Mouse (Mus musculus) small intestine, adult 2 months (tissue): ENCODE results near the gene Arih1. TPM values are rescaled to one million over a fixed set of nuclear protein-coding genes. Genes with fewer than 3 reads are reported as not detected.

ENCODE experiments used
- H3K27ac ChIP-seq: fragments of 200-500 bp; 2 replicates; pipeline ENCODE4 v1.5.1; 2012; ENCODE audit warnings: low read depth, low read length, control low read depth, inconsistent platforms; ENCODE audit not compliant: insufficient read depth
- H3K27me3 ChIP-seq: fragments of 200-500 bp; 2 replicates; pipeline ENCODE4 v1.6.1; 2012; ENCODE audit warnings: mild to moderate bottlenecking, moderate library complexity, low read length, inconsistent platforms; ENCODE audit not compliant: control insufficient read depth, insufficient read depth
- H3K36me3 ChIP-seq: fragments of 200-500 bp; 2 replicates; pipeline ENCODE4 v1.6.1; 2012; ENCODE audit warnings: mild to moderate bottlenecking, low read length, control low read depth, inconsistent platforms; ENCODE audit not compliant: control insufficient read depth, insufficient read depth
- H3K4me1 ChIP-seq: fragments of 200-500 bp; 2 replicates; pipeline ENCODE4 v1.6.1; 2012; ENCODE audit warnings: low read length, inconsistent platforms, mixed read lengths; ENCODE audit not compliant: control insufficient read depth, insufficient read depth, insufficient read length
- H3K4me3 ChIP-seq: fragments of 200-500 bp; 2 replicates; pipeline ENCODE4 v1.5.1; 2012; ENCODE audit warnings: low read depth, mild to moderate bottlenecking, control low read depth, inconsistent platforms, low read length, moderate library complexity
- CTCF ChIP-seq: fragments of 200-500 bp; IDR thresholded peaks from 2 replicates; pipeline ENCODE4 v1.5.1; 2012; ENCODE audit warnings: low read depth, mild to moderate bottlenecking, control low read depth, inconsistent platforms, low read length, moderate library complexity, mixed read lengths; ENCODE audit not compliant: insufficient replicate concordance, insufficient read length; ENCODE audit errors: extremely low read depth
- POLR2A ChIP-seq: fragments of 200-500 bp; IDR thresholded peaks from 2 replicates; pipeline ENCODE4 v1.6.1; 2012; ENCODE audit warnings: low read depth, mild to moderate bottlenecking, control low read depth, inconsistent platforms, low read length, moderate library complexity
- WGBS: fragments of 180-500 bp; shearing (Covaris S2); methylation state at CpG from one replicate; pipeline ENCODE4 v1.1.7; 2018; 5-methylcytosine and 5-hydroxymethylcytosine counted together
- polyA plus RNA-seq: library from polyadenylated mRNA; depleted of rRNA; stranded (reverse); fragments of >200 nt; gene quantifications from 2 replicates; pipeline ENCODE4 v1.2.3, GENCODE M21; 2012

Arih1 gene
- polyA plus RNA-seq, 1 experiment: 22.1 TPM

DNA sequence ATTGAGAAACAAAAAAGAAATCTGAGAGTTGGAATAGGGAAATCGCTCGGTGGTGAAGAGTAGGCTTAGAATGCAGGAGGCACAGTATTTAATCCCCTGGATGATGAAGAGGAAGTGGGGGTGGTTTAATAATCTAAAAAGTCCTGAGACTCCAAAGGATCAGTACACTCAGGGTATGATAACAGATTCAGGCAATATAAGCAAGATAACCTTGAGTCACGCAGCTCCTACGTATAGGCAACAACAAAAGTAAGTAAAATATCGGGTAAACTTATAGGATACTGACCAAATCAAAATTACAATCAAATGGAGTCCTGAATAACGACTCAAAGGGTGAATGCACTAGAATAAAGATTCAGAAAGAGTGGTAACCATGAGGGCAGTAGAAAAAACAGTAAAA, 65.9 kb downstream of the Arih1 start:
- TF ChIP-seq POLR2A (no peak), CTCF (no peak)
- Histone ChIP-seq H3K4me3 (no peak overlapping the region), H3K27ac (no peak overlapping the region), H3K27me3 (no peaks in the 10 kb centered on the region), H3K4me1 (no peaks in the 10 kb centered on the region), H3K36me3 (peaks cover 5% of the 10 kb centered on the region; the same call in 1 of the 2 replicates)
- 79% methylated on average over 6 of the region's 6 CpGs for WGBS

- H3K4me1 ChIP-seq: no peaks in the 10 kb centered on the region
- WGBS: 98% methylated on average over 1 of the region's 1 CpGs
- peaks cover 43% of the 10 kb centered on the region for H3K36me3 ChIP-seq
- no peak overlapping the region for H3K4me3 ChIP-seq
- no peak overlapping the region for H3K27ac ChIP-seq
- no peaks in the 10 kb centered on the region for H3K27me3 ChIP-seq
- TF ChIP-seq CTCF (no peak), POLR2A (no peak)
Observed at GRCm38 (mm10) chr9:59407271-59407670, 79.1 kb downstream of the Arih1 start.

- WGBS: 71% methylated on average over 4 of the region's 4 CpGs
- Histone ChIP-seq H3K4me3 (no peak overlapping the region), H3K27me3 (no peaks in the 10 kb centered on the region), H3K27ac (no peak overlapping the region), H3K4me1 (0 out of 2 replicates have a peak, but pooled peaks cover 2% of the 10 kb centered on the region), H3K36me3 (peaks cover 31% of the 10 kb centered on the region)
- TF ChIP-seq POLR2A (no peak), CTCF (no peak)
Observed at GRCm38 (mm10) chr9:59389086-59389485, 97.3 kb downstream of the Arih1 start.

- peaks cover 25% of the 10 kb centered on the region for H3K36me3 ChIP-seq
- 0 out of 2 replicates have a peak, but pooled peaks cover 2% of the 10 kb centered on the region for H3K4me1 ChIP-seq
- WGBS: 59% methylated on average over 1 of the region's 1 CpGs
- no peak overlapping the region for H3K27ac ChIP-seq
- H3K27me3 ChIP-seq: no peaks in the 10 kb centered on the region
- H3K4me3 ChIP-seq: no peak overlapping the region
- no peak for TF ChIP-seq CTCF
- no peak for TF ChIP-seq POLR2A
Observed at GRCm38 (mm10) chr9:59388311-59388710, 98.1 kb downstream of the Arih1 start.

GRCm38 (mm10) chr9:59387461-59387860, 99.0 kb downstream of the Arih1 start:
- H3K4me3 ChIP-seq: no peak overlapping the region
- 70% methylated on average over 3 of the region's 3 CpGs for WGBS
- H3K27ac ChIP-seq: no peak overlapping the region
- H3K36me3 ChIP-seq: peaks cover 18% of the 10 kb centered on the region
- H3K4me1 ChIP-seq: 0 out of 2 replicates have a peak, but pooled peaks cover 2% of the 10 kb centered on the region
- H3K27me3 ChIP-seq: no peaks in the 10 kb centered on the region
- TF ChIP-seq POLR2A (no peak), CTCF (no peak)

DNA sequence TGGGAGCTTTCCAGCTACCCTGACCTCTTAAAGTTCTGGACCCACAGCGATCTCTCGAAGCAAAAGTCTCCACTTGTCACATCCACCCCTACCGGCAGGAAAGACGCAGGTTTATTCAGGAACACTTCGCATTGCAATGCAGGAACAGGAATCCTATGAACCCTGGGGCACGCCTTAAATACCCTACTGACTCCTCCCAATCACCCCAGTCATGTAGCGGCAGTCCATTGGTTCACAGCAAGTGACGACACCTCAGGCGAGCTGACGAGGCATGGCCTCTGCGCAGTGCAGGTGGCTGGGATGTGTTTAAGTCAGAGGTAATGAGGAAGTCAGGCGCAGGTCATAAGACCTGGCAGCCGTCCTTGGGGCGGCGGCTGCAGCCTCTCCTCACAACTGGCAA, 110.8 kb downstream of the Arih1 start:
- Histone ChIP-seq H3K36me3 (no peaks in the 10 kb centered on the region), H3K4me3 (no peak overlapping the region), H3K27me3 (no peaks in the 10 kb centered on the region), H3K4me1 (no peaks in the 10 kb centered on the region), H3K27ac (no peak overlapping the region)
- WGBS: 85% methylated on average over 15 of the region's 15 CpGs
- TF ChIP-seq CTCF (no peak), POLR2A (no peak)

GRCm38 (mm10) chr9:59369646-59370045, 116.8 kb downstream of the Arih1 start:
- TF ChIP-seq POLR2A: no peak
- TF ChIP-seq CTCF: no peak
- Histone ChIP-seq H3K4me1 (no peaks in the 10 kb centered on the region), H3K4me3 (no peak overlapping the region), H3K27me3 (no peaks in the 10 kb centered on the region), H3K27ac (no peak overlapping the region), H3K36me3 (no peaks in the 10 kb centered on the region)
- 90% methylated on average over 9 of the region's 9 CpGs for WGBS
